Mouse (Mus musculus) ES-Bruce4 (cell line): ENCODE data around the gene Clta.

Source experiments
- CTCF ChIP-seq: IDR thresholded peaks from one replicate; pipeline ENCODE4 v1.8.1; 2011; ENCODE audit warnings: low read depth, low read length
- EP300 ChIP-seq: IDR thresholded peaks from 2 replicates; pipeline ENCODE4 v1.6.1; 2011; ENCODE audit warnings: low read depth, low read length; ENCODE audit not compliant: insufficient read depth
- POLR2A ChIP-seq: IDR thresholded peaks from one replicate; pipeline ENCODE4 v1.8.1; 2011; ENCODE audit warnings: low read length; ENCODE audit not compliant: insufficient read depth

GRCm38 (mm10) chr4:44078358-44078933 is 74.2 kb downstream of the Clta start:
- TF ChIP-seq CTCF (no peak), POLR2A (no peak), EP300 (no peak)
